Mouse (Mus musculus) thymus, adult 2 months (tissue): ENCODE results near the gene Rsc1a1.

ENCODE experiments used
- CTCF ChIP-seq: fragments of 200-500 bp; IDR thresholded peaks from 2 replicates; pipeline ENCODE4 v1.5.1; 2012; ENCODE audit warnings: mild to moderate bottlenecking, control low read depth, low read length, moderate library complexity, borderline replicate concordance; ENCODE audit not compliant: control insufficient read depth, poor library complexity, insufficient read depth; ENCODE audit errors: extremely low read depth
- POLR2A ChIP-seq: fragments of 200-500 bp; IDR thresholded peaks from 2 replicates; pipeline ENCODE4 v1.6.1; 2012; ENCODE audit warnings: mild to moderate bottlenecking, low read length, control low read depth, moderate library complexity; ENCODE audit not compliant: control insufficient read depth, poor library complexity, insufficient read depth; ENCODE audit errors: extremely low read depth

- no peak for TF ChIP-seq CTCF
- no peak for TF ChIP-seq POLR2A
Measured at GRCm38 (mm10) chr4:141651944-141652343, 33.5 kb downstream of the Rsc1a1 start.
